Mouse (Mus musculus): ENCODE data around the gene Sf1.
A peak's percentile ranks its signal among the peaks of the same experiment; 100 is the strongest.

Sf1 gene

GRCm38 (mm10) chr19:6418984-6419692, 55.6 kb downstream of the Sf1 start:
- no peak for DNase-seq (ENCODE audit: inconsistent ontology term)

- DNase-seq (ENCODE audit: inconsistent ontology term) = no peak
These were observed 56.4 kb downstream of the Sf1 start for GRCm38 (mm10) chr19:6419805-6420310.

- no peak for DNase-seq (ENCODE audit: inconsistent ontology term)
These were observed 57.2 kb downstream of the Sf1 start for GRCm38 (mm10) chr19:6420481-6421210.

GRCm38 (mm10) chr19:6421211-6421590, 57.7 kb downstream of the Sf1 start:
- DNase-seq (ENCODE audit: inconsistent ontology term) = no peak

- DNase-seq (ENCODE audit: inconsistent ontology term) = no peak
These were observed 58.5 kb downstream of the Sf1 start for GRCm38 (mm10) chr19:6422014-6422413.

- DNase-seq (ENCODE audit: inconsistent ontology term) = no peak
These were observed 59.8 kb downstream of the Sf1 start for GRCm38 (mm10) chr19:6423241-6423640.

GRCm38 (mm10) chr19:6424137-6424881, 60.8 kb downstream of the Sf1 start:
- no peak for DNase-seq (ENCODE audit: inconsistent ontology term)

GRCm38 (mm10) chr19:6425595-6425994, 62.1 kb downstream of the Sf1 start:
- no peak for DNase-seq (ENCODE audit: inconsistent ontology term)

- DNase-seq (ENCODE audit: inconsistent ontology term) = peak; percentile 73
These were observed 63.4 kb downstream of the Sf1 start for GRCm38 (mm10) chr19:6426703-6427500.
